Mouse (Mus musculus): ENCODE measurements around the gene Lpar6.

DNA sequence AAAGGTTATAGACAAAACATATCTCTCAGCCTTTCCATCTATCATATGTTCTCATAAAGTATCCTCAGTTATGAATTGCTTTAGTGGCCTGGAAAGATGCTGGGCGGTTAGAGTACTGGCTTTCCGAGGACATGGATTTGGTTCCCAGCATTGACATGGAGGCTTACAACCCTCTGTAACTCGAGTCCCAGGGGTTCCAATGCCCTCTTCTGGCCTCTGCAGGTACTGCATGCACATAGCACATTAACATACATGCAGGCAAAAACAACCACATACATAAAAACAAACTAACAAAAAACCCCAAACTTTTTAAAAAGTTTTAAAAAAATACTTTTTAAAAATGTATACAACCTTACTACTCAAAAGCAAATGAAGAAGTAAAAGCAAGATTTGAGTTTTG is 28.5 kb downstream of the Lpar6 start:
- TF ChIP-seq CTCF (IDR thresholded peaks at IDR 0.05; ENCODE audit: low read depth) (peak; percentile 72), EP300 (IDR thresholded peaks at IDR 0.05; ENCODE audit: low read depth) (no peak)

Data from liver, embryonic 14.5 days (tissue).